Mouse (Mus musculus) G1E (cell line): ENCODE measurements around the gene Phc2. TPM values are rescaled to one million over a fixed set of nuclear protein-coding genes. Genes with fewer than 3 reads are reported as not detected.

Experiments
- ATAC-seq: 2 replicates; pipeline ENCODE4 v1.8.0; 2016; ENCODE audit warnings: mild to moderate bottlenecking; ENCODE audit not compliant: insufficient number of reproducible peaks, poor library complexity, low FRiP score, severe bottlenecking; ENCODE audit errors: extremely low read depth
- DNase-seq: peaks from one replicate; pipeline ENCODE4 v3.0.0; 2012; ENCODE audit warnings: low spot score
- H3K27me3 ChIP-seq: 2 replicates; pipeline ENCODE4 v1.6.1; 2012; ENCODE audit warnings: mild to moderate bottlenecking, low read length, inconsistent platforms; ENCODE audit not compliant: insufficient read depth
- H3K36me3 ChIP-seq: replicated peaks from 2 replicates; pipeline ENCODE3; 2012; ENCODE audit warnings: mild to moderate bottlenecking, inconsistent platforms
- H3K4me1 ChIP-seq: 2 replicates; pipeline ENCODE4 v1.6.1; 2012; ENCODE audit warnings: low read depth, low read length, inconsistent platforms, mixed read lengths; ENCODE audit not compliant: insufficient read depth
- H3K4me3 ChIP-seq: 2 replicates; pipeline ENCODE4 v1.5.1; 2012; ENCODE audit warnings: low read depth, mild to moderate bottlenecking, inconsistent platforms, low read length, moderate library complexity, mixed read lengths
- H3K9me3 ChIP-seq: replicated peaks from 2 replicates; pipeline ENCODE4 v1.6.1; 2012; ENCODE audit warnings: inconsistent platforms
- CTCF ChIP-seq: IDR thresholded peaks from 2 replicates; pipeline ENCODE4 v1.5.1; 2012; ENCODE audit warnings: low read depth, low read length, inconsistent platforms, mixed read lengths
- GATA1 ChIP-seq: IDR thresholded peaks from 2 replicates; pipeline ENCODE4 v1.6.1; 2012; ENCODE audit warnings: borderline replicate concordance, low read length, inconsistent platforms, mixed read lengths
- GATA2 ChIP-seq: IDR thresholded peaks from 2 replicates; pipeline ENCODE4 v1.6.1; 2012; ENCODE audit warnings: low read depth, low read length, inconsistent platforms, borderline replicate concordance
- POLR2AphosphoS5 ChIP-seq: IDR thresholded peaks from 2 replicates; pipeline ENCODE4 v1.6.1; 2012; ENCODE audit warnings: low read depth, low read length, inconsistent platforms; ENCODE audit not compliant: insufficient replicate concordance
- TAL1 ChIP-seq: conservative IDR thresholded peaks from 2 replicates; pipeline ENCODE4 v1.6.1; 2012; ENCODE audit warnings: low read depth, low read length, inconsistent platforms, mixed read lengths
- polyA plus RNA-seq: library from polyadenylated mRNA; stranded (reverse); fragments of >175 nt; gene quantifications from 2 replicates; pipeline ENCODE4 v1.2.3, GENCODE M21; 2012
- total RNA-seq, 2 experiments: library from RNA; stranded (forward) in 1 of 2; stranded (reverse) in 1 of 2; fragments of 200-1000 nt in 1 of 2; fragments of >200 nt in 1 of 2; fragmentation: Nextera tagmentation in 1 of 2; gene quantifications; 2 replicates each; pipeline ENCODE4 v1.2.3; 2014 to 2017

The Phc2 gene
- total and polyA plus RNA-seq, 3 experiments, result 16.2 to 121 (median 58.8) TPM

DNA sequence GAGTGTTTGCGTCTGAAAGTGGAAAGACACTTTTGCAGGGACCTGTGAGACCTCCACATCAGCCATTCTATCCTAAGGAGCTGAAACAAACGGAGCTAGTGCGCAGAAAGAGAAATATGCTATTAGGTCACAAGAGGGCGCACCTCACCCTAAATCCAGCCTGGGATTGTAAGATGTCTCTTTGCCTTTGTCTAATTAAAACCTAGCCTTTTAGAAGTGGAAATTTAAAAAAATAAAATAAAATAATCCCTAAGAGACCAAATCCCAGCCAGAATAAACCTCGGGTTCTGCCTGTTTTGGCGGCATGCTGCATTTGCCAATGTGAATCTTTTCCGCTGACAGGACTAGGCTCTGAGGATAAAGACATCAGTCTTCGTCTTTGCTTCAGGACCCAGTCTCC is 41.2 kb upstream of the Phc2 start:
- Histone ChIP-seq H3K27me3 (peaks cover 10% of the 10 kb centered on the region), H3K36me3 (peaks cover 2% of the 10 kb centered on the region), H3K9me3 (no peaks in the 10 kb centered on the region), H3K4me3 (no peak overlapping the region), H3K4me1 (peaks cover 25% of the 10 kb centered on the region)
- ATAC-seq (no peak), DNase-seq (peak; percentile 41)
- peak; percentile 46; the same call in 1 of the 2 replicates for TF ChIP-seq CTCF
- no peak for TF ChIP-seq TAL1

DNA sequence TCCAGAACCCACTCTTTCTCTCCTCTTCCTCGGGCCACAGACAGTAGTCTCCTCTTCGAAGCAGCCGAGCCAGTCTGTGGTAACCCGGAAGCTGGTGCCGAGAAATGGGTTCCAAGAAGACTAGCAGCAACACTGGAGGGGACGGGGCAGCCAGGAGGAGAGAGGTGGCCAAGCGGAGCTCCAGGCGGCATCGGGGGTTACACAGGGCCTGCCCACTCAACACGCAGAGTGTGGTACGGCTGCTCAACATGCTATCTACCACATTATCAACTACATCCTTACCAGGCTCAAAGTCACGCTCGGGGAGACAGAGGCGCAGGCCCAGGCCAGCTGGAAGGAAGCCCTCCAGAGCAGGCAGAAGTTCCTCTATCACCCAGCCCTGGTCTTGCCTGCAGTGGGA is 38.7 kb upstream of the Phc2 start:
- Histone ChIP-seq H3K9me3 (no peaks in the 10 kb centered on the region), H3K4me3 (no peak overlapping the region), H3K27me3 (peaks cover 10% of the 10 kb centered on the region), H3K36me3 (no peaks in the 10 kb centered on the region), H3K4me1 (peaks cover 6% of the 10 kb centered on the region)
- TF ChIP-seq TAL1 (no peak), GATA1 (no peak), GATA2 (no peak), CTCF (no peak), POLR2AphosphoS5 (no peak)
- ATAC-seq, result no peak
- no peak for DNase-seq

DNA sequence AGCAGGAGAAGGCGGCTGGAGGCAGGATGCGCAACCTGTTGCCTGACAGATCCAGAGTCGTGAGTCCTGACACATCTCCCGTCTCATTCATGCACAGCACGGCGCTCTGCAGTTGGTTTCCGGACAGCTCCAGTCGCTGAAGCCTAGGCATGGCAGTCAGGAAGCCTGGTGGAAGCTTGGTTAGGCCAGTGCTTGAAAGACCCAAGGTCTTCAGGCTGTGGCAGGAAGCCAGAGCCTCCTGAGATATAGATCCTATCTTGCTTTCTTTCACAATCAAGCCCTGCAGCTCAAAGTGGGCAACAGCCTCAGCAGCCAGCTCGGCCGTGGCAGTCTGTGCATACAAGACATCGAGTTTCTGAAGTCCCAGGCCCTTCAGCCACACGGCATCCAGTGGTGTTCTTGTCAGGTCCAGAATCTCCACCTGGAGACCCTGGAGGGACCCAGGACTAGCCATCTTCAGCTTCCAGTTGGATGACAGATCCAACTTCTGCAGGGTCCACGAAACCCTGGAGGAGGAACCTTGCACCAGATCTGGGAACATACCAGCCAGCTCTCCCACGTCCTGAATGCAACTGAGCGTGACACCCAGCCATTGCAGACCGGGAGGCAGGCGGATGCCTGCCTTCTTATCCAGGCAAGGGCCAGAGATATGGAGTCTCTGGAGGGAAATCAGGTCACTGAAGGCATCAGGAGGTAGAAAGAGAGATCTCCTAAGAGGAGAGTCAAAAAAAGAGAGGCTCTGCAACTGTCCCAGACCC is 37.0 kb upstream of the Phc2 start:
- no peaks in the 10 kb centered on the region for H3K36me3 ChIP-seq
- no peak for TF ChIP-seq POLR2AphosphoS5
- TF ChIP-seq GATA1, result no peak
- TF ChIP-seq GATA2, result no peak
- TF ChIP-seq TAL1, result no peak
- no peak for TF ChIP-seq CTCF
- H3K9me3 ChIP-seq, result no peaks in the 10 kb centered on the region
- DNase-seq (no peak), ATAC-seq (no peak)
- no peak overlapping the region for H3K4me3 ChIP-seq
- H3K4me1 ChIP-seq, result no peaks in the 10 kb centered on the region; the same call in 1 of the 2 replicates
- peaks cover 10% of the 10 kb centered on the region for H3K27me3 ChIP-seq

DNA sequence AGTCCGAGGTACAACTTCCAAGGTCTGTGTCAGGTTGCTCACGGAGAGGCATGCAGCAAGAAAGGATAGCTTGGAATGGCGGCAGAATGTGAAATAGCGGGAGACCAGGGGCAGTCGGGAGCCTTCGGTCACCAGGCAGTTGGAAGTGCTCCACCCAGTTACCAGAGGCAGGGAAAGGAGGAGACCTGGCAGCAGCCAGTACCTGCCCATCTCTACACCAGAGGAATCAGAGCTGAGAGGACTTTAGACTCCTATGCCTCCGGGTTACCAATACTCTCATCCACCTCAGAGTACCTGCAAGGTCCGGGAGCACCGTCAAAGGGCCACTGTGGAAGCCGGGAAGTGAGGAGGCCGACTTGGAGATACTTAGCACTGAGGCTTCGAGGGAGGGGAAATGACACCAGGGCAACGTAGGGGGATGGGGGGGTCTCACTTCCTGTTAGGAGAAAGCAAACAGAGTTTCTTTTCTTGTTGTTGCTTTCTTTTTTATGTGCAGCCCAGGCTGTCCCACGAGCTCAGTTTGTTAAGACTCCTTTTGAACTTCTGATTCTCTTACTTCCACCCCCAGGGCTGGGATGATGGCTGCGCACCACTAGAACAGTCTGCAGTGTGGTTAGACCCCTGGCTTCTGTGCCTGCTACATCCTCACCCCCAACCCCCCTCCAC is 36.1 kb upstream of the Phc2 start, which contains the start of gene Tlr12:
Gene Tlr12, minus strand, starts transcription at position 374 of the 666 bp plus-strand sequence.
- no peaks in the 10 kb centered on the region for H3K4me1 ChIP-seq
- no peak within 1 kb of the TSS for H3K4me3 ChIP-seq
- TF ChIP-seq GATA2 (no peak), CTCF (no peak), GATA1 (no peak), POLR2AphosphoS5 (no peak), TAL1 (no peak)
- no peaks in the 10 kb centered on the region; the same call in 1 of the 2 replicates for H3K9me3 ChIP-seq
- H3K36me3 ChIP-seq, result no peaks in the 10 kb centered on the region
- no peak for DNase-seq
- peaks cover 10% of the 10 kb centered on the region for H3K27me3 ChIP-seq
- no peak for ATAC-seq

DNA sequence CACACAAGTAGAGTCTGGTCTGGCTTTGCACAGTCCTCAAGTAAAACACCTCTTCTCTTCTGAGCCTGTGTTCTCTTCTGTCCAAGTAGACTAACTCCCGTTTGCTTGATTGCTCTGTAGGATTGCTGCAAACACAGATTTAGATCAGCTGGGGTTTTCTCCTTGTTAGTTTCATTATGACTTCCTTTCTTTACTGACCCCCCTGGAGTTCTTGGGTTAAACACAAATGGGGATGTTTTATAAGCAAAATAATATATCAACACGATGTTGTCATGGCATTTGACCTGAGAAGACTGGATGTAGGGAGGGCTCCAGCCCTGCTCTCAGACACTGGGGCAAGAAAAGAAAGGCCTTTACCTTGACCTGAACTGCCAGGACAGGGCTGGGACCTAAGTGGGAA is 35.5 kb upstream of the Phc2 start:
- TF ChIP-seq GATA1 (no peak), POLR2AphosphoS5 (no peak), CTCF (no peak), GATA2 (no peak), TAL1 (no peak)
- H3K4me1 ChIP-seq, result no peaks in the 10 kb centered on the region
- ATAC-seq (no peak), DNase-seq (no peak)
- no peaks in the 10 kb centered on the region for H3K36me3 ChIP-seq
- H3K27me3 ChIP-seq, result peaks cover 10% of the 10 kb centered on the region
- no peak overlapping the region for H3K4me3 ChIP-seq
- H3K9me3 ChIP-seq, result no peaks in the 10 kb centered on the region; the same call in 1 of the 2 replicates

DNA sequence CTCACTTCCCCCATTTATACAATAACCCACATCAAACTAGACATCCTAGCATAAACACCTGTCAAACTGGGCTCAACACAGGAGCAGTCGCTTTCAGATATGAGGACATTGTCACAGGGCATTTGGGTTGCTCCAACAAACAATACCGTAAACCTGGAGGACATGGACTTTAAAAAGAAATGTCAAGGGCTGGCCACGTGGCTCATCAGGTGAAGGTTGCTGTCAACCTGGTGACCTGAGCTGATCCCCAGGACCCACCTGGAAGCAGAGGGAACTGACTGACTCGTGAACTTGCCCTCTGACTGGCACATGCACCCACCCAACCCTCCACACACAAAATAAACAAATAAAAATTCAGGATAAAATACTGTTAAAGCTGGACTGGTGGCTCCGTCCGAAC is 33.9 kb upstream of the Phc2 start:
- H3K4me3 ChIP-seq, result no peak overlapping the region
- DNase-seq, result no peak
- no peak for ATAC-seq
- no peaks in the 10 kb centered on the region for H3K36me3 ChIP-seq
- no peaks in the 10 kb centered on the region; the same call in 1 of the 2 replicates for H3K9me3 ChIP-seq
- no peaks in the 10 kb centered on the region for H3K4me1 ChIP-seq
- peaks cover 7% of the 10 kb centered on the region; the same call in 1 of the 2 replicates for H3K27me3 ChIP-seq
- TF ChIP-seq TAL1 (no peak), POLR2AphosphoS5 (no peak), GATA2 (no peak), CTCF (no peak), GATA1 (no peak)
